Mouse (Mus musculus) bone marrow, adult 2 months (tissue): ENCODE measurements around the gene Krtcap2. TPM values are rescaled to one million over a fixed set of nuclear protein-coding genes. Genes with fewer than 3 reads are reported as not detected.
A peak's percentile ranks its signal among the peaks of the same experiment; 100 is the strongest.

Source experiments
- H3K27ac ChIP-seq: fragments of 200-500 bp; 2 replicates; pipeline ENCODE4 v1.5.1; 2012; ENCODE audit warnings: low read depth, mild to moderate bottlenecking, control low read depth, inconsistent platforms, low read length; ENCODE audit not compliant: control insufficient read depth, poor library complexity, insufficient read depth
- H3K4me1 ChIP-seq: fragments of 200-500 bp; 2 replicates; pipeline ENCODE4 v1.6.1; 2011; ENCODE audit warnings: low read length; ENCODE audit not compliant: control insufficient read depth, insufficient read depth
- H3K4me3 ChIP-seq: fragments of 200-500 bp; replicated peaks from 2 replicates; pipeline ENCODE3; 2011; ENCODE audit warnings: mild to moderate bottlenecking, low read depth, low read length, control low read depth; ENCODE audit not compliant: control insufficient read depth
- CTCF ChIP-seq: fragments of 200-500 bp; IDR thresholded peaks from 2 replicates; pipeline ENCODE4 v1.5.1; 2011; ENCODE audit warnings: low read length, control low read depth; ENCODE audit not compliant: control insufficient read depth, insufficient read depth
- POLR2A ChIP-seq: fragments of 200-500 bp; IDR thresholded peaks from 2 replicates; pipeline ENCODE4 v1.6.1; 2011; ENCODE audit warnings: low read depth, mild to moderate bottlenecking, control low read depth, low read length, borderline replicate concordance; ENCODE audit not compliant: control insufficient read depth
- WGBS: fragments of 180-500 bp; shearing (Covaris S2); methylation state at CpG from one replicate; pipeline ENCODE4 v1.1.7; 2018; 5-methylcytosine and 5-hydroxymethylcytosine counted together
- polyA plus RNA-seq: library from polyadenylated mRNA; stranded (reverse); fragments of >200 nt; gene quantifications from 2 replicates; pipeline ENCODE4 v1.2.4, GENCODE M21; 2011; ENCODE audit warnings: low replicate concordance; ENCODE audit not compliant: missing spikeins, insufficient read depth, insufficient read length

Krtcap2 gene
- polyA plus RNA-seq, 1 experiment: 69.5 TPM

DNA sequence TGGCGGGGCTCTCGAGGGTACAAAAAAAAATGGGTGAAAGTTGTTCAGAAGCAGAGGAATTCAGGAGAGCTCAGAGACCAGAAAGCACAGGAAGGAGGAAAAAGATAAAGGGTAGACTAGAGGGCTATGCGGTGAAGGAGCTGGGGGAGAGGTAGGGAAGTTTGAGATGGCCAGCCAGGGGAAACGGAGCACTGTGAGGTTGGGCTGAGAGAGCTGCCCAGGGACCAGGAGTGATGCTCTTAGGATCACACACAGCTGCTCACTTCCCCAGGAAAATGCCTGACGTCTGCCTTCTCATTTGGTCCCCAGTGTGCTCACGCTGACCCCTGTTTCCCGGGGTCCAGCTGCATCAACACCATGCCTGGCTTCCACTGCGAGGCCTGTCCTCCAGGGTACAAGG is 26.2 kb upstream of the Krtcap2 start:
- H3K4me1 ChIP-seq: peaks cover 2% of the 10 kb centered on the region; the same call in 1 of the 2 replicates
- H3K27ac ChIP-seq: no peak overlapping the region
- 50% methylated on average over 8 of the region's 8 CpGs for WGBS
- TF ChIP-seq CTCF (no peak), POLR2A (no peak)
- no peak overlapping the region for H3K4me3 ChIP-seq

DNA sequence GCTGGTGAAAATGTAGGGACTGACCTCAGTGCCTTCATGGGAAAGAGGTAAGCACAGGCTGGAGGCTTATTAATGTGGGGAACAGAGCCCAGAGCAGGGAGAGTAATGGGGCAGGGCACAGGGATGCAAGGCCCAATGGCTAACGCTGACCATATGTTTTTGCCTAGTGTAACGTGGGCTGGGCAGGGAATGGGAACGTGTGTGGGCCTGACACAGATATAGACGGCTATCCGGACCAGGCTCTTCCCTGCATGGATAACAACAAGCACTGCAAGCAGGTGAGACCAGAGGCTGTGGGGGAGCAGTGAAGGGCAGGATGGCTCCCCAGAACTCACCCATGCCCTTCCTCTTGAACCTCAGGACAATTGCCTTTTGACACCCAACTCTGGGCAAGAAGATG is 24.6 kb upstream of the Krtcap2 start:
- 86% methylated on average over 5 of the region's 5 CpGs for WGBS
- TF ChIP-seq POLR2A: no peak
- TF ChIP-seq CTCF: no peak

DNA sequence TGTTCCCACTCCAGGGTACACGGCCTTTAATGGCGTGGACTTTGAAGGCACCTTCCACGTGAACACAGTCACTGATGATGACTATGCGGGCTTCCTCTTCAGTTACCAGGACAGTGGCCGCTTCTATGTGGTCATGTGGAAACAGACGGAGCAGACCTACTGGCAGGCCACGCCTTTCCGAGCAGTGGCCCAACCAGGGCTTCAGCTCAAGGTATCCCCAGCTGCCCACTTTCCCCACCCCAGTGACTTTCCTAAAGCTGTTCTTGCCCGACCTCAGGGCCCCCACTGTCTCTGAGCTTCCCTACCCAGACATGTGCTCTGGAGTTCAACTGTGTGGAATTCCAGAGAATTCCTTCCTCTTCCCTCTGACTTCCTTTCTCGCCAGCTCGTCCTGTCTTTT is 21.0 kb upstream of the Krtcap2 start:
- no peaks in the 10 kb centered on the region for H3K4me1 ChIP-seq
- H3K27ac ChIP-seq: no peak overlapping the region
- TF ChIP-seq POLR2A (no peak), CTCF (no peak)
- H3K4me3 ChIP-seq: no peak overlapping the region
- 75% methylated on average over 11 of the region's 11 CpGs for WGBS

More for the DNA sequence above, 24.6 kb upstream of the Krtcap2 start:
- no peaks in the 10 kb centered on the region for H3K4me1 ChIP-seq
- no peak overlapping the region for H3K4me3 ChIP-seq
- no peak overlapping the region for H3K27ac ChIP-seq

DNA sequence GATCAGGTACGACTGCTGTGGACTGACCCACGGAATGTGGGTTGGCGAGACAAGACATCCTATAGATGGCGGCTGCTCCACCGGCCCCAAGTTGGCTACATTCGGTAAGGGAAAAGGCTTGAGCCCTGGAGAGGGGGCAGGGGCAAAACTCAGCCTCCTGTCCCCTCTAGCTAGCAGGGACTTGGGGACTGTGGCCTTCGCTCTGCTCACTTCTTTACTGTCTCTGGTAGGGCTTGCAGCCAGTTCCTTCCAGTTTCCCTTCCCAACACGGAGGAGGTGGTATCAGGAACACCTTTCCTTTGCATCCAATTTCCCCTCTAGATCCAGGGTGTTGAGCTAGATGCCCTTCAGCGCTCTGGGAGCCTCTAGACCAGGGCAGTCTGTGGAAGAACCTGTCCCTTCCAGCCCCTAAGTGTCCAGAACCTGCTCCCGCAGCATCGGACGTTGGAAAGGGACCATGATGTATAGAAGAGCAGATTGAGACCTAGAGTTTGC is 20.4 kb upstream of the Krtcap2 start:
- no peak overlapping the region for H3K27ac ChIP-seq
- whole genome bisulfite sequencing: 82% methylated on average over 12 of the region's 12 CpGs
- no peaks in the 10 kb centered on the region for H3K4me1 ChIP-seq
- no peak for TF ChIP-seq CTCF
- TF ChIP-seq POLR2A: no peak
- no peak overlapping the region for H3K4me3 ChIP-seq

DNA sequence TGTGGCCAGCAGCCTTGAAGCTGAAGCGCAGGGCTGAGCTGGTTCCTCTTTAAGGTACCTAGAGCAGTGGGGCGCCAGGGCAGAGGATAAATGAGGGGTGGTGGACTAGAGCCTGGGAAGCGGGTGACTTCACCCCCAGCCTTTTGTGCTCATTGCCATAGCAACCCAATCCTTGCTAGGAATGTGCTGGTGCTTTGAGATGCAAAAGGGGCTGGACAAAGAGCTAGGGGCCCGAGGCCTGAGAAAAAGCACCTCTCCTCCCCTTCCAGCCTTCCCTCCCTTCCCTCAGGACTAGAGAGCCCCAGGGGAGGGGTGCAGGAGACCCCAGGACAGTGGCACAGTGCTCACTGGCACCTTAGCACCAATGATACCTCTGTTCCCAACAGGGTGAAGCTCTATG is 19.8 kb upstream of the Krtcap2 start:
- TF ChIP-seq POLR2A (no peak), CTCF (no peak)
- 52% methylated on average over 4 of the region's 4 CpGs for WGBS

DNA sequence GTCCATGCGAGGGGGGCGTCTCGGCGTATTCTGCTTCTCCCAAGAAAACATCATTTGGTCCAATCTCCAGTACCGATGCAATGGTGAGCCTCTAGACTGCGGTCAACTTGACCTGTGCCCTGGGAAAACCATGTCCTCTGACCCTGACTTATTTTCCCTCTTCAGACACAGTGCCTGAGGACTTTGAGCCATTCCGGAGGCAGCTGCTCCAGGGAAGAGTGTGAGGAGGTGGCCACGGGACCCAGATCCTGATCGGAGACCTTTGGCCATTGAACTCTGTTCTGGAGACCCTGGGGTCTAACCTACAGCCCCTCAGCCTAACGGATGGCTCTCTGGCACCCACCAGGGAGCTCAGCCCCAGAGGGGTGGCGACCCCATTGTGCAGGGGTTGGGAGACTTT is 19.4 kb upstream of the Krtcap2 start:
- Histone ChIP-seq H3K4me1 (no peaks in the 10 kb centered on the region), H3K4me3 (no peak overlapping the region), H3K27ac (no peak overlapping the region)
- TF ChIP-seq CTCF (no peak), POLR2A (no peak)
- 86% methylated on average over 11 of the region's 11 CpGs for WGBS

More for the DNA sequence above, 19.8 kb upstream of the Krtcap2 start:
- Histone ChIP-seq H3K27ac (no peak overlapping the region), H3K4me3 (no peak overlapping the region), H3K4me1 (no peaks in the 10 kb centered on the region)

DNA sequence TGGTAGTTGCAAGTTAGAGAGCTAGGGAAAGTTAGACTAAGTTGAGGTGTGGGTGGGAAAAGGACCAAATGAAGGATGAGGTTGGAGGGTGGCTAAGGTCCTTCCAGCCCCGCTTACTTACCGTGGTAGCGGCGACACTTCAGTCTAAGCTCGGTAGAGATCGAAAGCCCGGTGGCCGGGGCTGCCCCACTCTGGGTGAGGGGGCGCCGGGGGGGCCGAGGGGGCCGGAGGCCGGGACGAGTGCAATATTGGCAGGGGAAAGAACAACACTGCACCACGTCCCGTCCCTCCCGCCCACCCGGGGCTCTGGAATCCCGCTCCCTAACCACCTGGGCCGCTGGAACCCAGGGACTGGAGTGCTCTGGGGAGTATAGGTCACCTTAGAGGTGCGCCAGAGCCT is 18.9 kb upstream of the Krtcap2 start, which contains the start of gene Mtx1:
Gene Mtx1 (minus strand): TSS at position 189 of the 400 bp plus-strand sequence.
- 13% methylated on average over 20 of the region's 21 CpGs for WGBS
- TF ChIP-seq POLR2A (no peak), CTCF (no peak)
- no peak within 1 kb of the TSS for H3K4me3 ChIP-seq
- H3K4me1 ChIP-seq: no peaks in the 10 kb centered on the region
- no peak within 1 kb of the TSS for H3K27ac ChIP-seq

DNA sequence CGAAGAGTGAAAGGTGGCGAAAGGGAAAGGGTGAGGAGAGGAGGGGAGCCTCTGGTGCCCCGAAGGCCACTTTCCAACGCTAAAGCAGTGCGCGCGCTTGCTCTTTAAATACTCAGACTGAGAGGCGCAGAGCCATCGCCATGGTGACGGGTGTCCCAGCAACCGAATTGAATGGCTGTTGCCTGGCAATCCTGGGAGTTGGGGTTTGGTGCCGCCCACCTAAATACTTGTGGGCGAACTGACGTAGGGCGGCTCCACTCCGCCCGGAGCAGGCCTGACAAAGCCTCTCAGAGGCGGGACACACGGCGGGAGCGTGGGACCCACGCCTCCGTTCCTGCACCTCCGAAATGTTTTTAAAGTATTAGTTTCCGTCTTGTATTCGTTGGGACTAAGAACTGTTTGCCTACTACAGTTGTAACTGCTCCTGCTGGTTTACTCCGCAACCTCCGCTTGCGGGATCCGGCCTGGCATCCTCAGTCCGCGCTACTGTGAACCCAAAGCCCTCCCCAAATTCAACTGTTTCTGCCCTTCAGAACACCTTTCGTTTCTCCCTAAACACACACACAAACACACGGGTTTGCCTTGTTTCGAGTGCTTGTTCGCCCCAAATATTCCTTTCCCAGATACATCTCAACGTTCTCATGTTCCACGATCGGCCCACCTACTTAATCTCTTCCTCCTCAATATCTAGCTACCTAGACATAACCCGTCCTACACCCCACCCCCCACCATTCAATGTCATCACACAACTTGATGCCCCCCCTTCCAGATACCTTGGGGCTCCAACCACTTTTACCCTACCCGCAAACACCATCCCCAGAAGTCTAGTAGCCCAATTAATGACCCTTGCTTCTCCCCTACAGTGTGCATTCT is 18.2 kb upstream of the Krtcap2 start:
- 1% methylated on average over 41 of the region's 41 CpGs for WGBS
- TF ChIP-seq CTCF (no peak), POLR2A (0 out of 2 replicates have a peak, but pooled peaks have one; percentile 18)
- H3K4me3 ChIP-seq: no peak overlapping the region
- no peak overlapping the region for H3K27ac ChIP-seq
- H3K4me1 ChIP-seq: no peaks in the 10 kb centered on the region

DNA sequence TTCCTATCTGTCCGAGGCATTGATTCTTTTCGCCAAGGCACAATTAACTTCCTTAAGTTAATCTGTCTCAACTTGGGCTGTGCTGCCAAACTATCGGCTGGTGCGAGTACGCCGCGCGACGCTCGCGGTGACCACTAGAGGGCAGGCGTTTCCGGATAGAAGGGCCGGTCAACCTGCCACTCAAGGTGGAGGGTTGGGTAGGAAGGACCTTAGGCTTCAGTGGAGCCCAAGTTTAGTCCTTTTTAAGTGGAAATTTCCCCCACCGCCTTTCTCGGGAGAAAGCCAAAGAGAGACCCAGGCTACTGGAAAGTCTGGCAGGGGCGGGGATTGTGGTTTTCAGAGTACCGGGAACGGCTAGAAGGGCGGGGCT is 17.6 kb upstream of the Krtcap2 start:
- H3K4me3 ChIP-seq: peak overlapping the region; percentile 30
- no peaks in the 10 kb centered on the region for H3K4me1 ChIP-seq
- TF ChIP-seq CTCF: peak; percentile 95
- TF ChIP-seq POLR2A: no peak; the same call in 1 of the 2 replicates
- H3K27ac ChIP-seq: no peak overlapping the region
- WGBS: under 1% methylated on average over 20 of the region's 20 CpGs
